Mouse (Mus musculus): ENCODE measurements around the gene Mosmo.

DNA sequence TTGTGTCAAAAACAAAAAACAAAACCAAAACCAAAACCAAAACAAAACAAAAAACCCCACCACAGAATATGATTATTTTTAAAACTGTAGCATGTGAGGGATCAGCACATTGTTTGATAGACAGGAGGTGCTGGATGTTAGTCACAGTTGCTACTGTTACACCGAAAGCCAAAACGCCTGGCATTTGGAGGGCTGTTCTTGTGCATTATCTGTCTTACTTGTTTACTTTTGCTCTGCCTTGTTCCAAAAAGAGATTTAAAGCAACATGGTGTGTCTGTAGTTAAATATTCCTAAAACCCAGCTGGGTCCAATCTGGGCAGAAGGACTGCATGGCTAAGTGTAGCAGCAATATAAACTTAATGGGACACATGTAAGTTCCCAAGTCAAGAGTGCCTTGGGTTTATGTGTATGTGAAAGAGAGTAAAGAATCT, 7.3 kb downstream of the Mosmo start:
- TF ChIP-seq POLR2A (IDR thresholded peaks at IDR 0.05; ENCODE audit: low read depth, low read length), result no peak
- no peak for TF ChIP-seq CTCF (IDR thresholded peaks at IDR 0.05; ENCODE audit: extremely low read depth, insufficient read depth, insufficient read length, insufficient replicate concordance)
